Mouse (Mus musculus): Measurements from ENCODE around the gene Sbk1. TPM values are rescaled to one million over a fixed set of nuclear protein-coding genes. Genes with fewer than 3 reads are reported as not detected.
"Not testable (repeated sequence)": the region's sequence is repeated elsewhere in the genome, so short reads cannot be mapped to it uniquely, and the experiment has no call there.

Sbk1 gene
- polyA plus RNA-seq, 1 experiment, result 54.4 TPM

- DNase-seq (ENCODE audit: extremely low spot score in 1 of 2, low spot score in 1 of 2), result no peak
Measured at GRCm38 (mm10) chr7:126261823-126262222, 10.6 kb upstream of the Sbk1 start.

- DNase-seq (ENCODE audit: extremely low spot score in 1 of 2, low spot score in 1 of 2), result no peak
Measured at GRCm38 (mm10) chr7:126263964-126264363, 8.5 kb upstream of the Sbk1 start.

DNA sequence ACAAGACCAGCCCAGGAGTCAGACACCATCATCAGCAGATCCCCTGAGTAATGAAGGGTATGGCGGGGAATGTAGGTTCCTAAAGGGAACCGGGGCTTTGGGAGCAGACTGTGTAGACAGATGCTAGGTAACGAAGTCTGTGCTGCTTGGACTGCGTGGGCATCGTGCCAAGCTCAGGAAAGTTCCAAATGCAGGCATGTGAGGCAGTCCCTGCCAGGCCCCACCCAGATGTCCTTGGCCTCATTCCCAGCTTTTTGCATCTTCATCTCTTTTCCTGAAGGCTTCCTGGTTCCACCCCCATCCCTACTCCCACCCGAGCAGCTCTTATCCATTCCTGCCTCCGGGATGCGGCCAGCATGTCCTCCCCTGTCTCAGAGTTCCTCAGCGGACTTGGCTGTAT, 6.5 kb upstream of the Sbk1 start:
- DNase-seq (ENCODE audit: extremely low spot score in 1 of 2, low spot score in 1 of 2), result peak; percentile 87 to 95

DNA sequence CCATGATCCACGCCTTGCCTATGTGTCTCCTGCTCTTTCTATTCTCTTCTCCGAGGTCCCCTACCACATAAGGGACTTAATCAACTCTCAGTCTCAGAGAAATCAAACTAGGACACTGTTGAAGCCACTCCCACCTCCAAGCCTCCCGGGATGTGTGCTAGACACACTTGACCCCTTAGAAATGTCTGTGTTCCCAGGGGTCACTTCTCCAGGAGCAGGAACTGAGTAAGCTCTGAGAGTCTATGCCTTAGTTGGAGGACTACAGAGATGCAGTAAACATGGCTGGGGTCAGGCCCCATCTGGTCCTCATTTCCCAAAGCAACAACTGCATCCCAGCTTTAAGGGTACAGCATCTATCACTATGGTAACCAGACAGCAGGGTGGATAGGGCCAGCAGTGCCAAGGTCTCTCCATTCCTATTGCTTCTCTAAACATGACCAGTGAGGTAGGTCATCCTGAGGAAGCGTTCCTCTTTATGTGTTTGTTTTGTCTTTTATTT, 6.0 kb upstream of the Sbk1 start:
- DNase-seq (ENCODE audit: extremely low spot score in 1 of 2, low spot score in 1 of 2), result no peak

- DNase-seq (ENCODE audit: extremely low spot score in 1 of 2, low spot score in 1 of 2), result no peak
Measured at GRCm38 (mm10) chr7:126267606-126268005, 4.8 kb upstream of the Sbk1 start.

GRCm38 (mm10) chr7:126272770-126273311, 422 bp downstream of the Sbk1 start:
- DNase-seq (ENCODE audit: extremely low spot score in 1 of 2, low spot score in 1 of 2), result no peak

- no peak for DNase-seq (ENCODE audit: extremely low spot score in 1 of 2, low spot score in 1 of 2)
Measured at GRCm38 (mm10) chr7:126273351-126274042, 1.1 kb downstream of the Sbk1 start.

DNA sequence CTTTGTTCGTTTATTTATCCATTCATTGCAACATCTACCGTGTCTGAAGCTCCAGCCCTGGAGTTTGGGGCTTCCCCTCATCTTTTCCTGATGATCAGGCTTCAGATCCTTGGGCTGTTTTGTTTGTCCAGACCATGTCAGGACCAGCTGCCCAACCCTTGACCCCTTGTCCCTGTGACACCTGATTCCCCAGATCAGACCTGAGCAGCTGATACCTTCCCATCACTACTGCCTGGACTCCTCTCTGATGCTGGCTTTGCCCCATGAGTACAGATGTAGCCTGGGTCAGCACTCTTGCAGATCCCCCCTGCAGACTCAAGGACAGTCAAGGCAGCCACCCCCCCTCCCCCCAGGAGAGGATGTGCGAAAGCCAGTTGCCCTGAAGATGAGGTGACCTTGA, 1.7 kb downstream of the Sbk1 start:
- no peak for DNase-seq (ENCODE audit: extremely low spot score in 1 of 2, low spot score in 1 of 2)

DNA sequence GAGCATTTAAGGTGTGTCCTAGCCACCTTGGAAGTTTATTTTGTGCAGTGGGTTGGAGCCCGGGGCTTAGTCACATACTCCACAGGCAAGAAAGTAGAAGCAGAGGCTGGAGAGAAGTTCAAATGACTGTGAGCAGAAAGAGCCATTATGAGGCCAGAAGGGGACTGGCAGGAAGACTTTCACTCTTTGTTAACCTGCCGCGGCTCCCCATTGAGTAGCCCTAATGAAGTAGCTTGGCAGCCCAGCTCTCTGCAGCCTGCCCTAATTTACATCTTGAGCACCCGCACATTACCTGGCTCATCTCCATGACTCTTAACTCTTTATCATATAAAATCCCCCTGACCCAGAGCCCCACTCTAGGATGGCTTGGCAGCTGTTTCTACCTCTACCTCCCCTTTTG, 2.2 kb downstream of the Sbk1 start:
- DNase-seq (ENCODE audit: extremely low spot score in 1 of 2, low spot score in 1 of 2), result no peak

DNA sequence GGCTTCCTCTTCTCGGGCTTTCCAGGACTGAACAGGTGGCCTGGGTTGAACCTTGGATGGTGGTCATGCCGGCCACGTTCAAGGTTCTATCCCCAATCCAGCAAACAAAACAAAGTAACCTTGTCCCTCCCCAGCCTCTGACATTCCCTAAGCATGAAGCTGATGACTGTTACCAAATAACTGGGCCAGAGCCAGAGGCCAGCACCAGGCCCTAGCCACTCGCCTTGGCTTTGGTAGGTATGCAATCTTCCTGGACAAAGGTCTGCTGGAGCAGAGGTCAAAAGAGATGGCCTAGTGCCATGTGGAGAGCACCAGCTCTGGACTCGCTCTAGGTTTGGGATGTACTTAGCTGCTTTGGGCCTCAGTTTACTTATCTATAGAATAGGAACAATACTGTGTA, 3.3 kb downstream of the Sbk1 start:
- DNase-seq (ENCODE audit: extremely low spot score in 1 of 2, low spot score in 1 of 2), result no peak

GRCm38 (mm10) chr7:126276297-126276696, 3.9 kb downstream of the Sbk1 start:
- no peak for DNase-seq (ENCODE audit: extremely low spot score in 1 of 2, low spot score in 1 of 2)

DNA sequence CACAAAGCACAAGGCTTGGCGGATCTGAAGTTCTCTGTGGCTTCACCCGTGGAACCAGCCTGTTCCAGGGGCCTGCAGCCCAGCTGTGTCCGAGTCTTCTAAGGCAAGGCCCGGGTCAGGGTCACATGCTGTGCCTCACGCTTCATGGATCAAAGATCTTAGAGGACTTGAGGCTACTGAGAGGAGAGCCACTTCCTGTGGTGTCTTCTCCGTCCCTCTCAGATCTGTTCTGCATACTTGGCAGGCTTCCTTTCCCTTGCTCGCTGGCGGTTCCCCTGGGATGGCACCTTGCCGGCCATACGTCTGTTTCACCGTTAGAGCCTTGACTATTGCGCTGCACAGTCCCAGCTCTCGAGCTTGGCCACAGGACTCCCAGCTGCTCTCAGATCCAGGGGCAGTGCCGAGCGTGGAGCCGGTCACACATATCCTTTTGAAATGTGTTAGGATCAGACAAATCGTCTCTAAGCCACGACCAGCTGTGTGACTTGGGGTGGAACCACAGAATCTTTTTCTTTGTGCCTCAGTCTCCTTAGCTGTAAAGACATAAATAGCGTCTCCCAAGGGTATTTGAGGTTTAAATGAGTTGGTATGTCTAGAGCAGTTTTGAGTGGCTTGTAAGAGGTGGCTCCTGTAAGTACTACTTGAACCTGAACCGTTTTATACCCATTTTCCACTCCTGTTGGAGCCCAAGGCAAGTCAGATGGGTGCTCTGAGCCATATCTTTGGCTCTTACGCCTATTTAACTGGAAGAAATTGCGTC, 5.3 kb downstream of the Sbk1 start:
- no peak for DNase-seq (ENCODE audit: extremely low spot score in 1 of 2, low spot score in 1 of 2)

- DNase-seq (ENCODE audit: extremely low spot score in 1 of 2, low spot score in 1 of 2), result no peak
Measured at GRCm38 (mm10) chr7:126278799-126279198, 6.4 kb downstream of the Sbk1 start.

DNA sequence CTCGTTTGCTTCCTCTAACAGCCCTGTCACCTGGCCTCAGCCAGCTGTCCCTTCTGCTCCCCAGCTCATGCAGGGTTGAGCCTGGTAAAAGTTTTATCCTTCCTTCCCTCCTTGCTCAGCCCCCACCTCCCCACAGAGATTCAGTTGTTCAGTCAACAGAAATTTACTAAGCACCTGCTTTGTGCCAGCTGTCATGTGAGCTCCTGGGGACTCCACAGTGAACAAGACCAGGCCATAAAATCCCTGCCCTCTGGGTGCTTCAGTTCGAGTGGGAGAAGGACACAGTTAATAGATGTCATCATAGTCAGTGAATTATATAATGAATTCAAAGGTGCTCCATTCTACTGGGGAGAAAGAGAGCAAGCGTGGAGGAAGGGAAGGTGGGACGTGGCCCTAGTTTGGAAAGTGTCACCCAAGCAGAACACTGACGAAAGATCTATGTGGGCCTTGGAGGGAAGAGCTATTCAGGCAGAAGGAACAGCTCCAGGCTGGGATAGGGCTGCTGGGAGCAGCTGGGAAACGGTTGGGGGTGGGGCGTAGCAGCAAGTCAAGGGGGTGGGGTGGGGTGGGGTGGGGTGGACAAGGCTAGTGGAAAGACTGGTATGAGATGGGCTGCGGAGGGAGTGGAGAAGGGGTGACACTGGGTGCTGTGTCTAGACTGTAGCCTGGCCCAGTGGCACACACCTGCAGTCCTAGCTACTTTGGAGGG, 7.5 kb downstream of the Sbk1 start:
- DNase-seq (ENCODE audit: extremely low spot score in 1 of 2, low spot score in 1 of 2), result no peak

DNA sequence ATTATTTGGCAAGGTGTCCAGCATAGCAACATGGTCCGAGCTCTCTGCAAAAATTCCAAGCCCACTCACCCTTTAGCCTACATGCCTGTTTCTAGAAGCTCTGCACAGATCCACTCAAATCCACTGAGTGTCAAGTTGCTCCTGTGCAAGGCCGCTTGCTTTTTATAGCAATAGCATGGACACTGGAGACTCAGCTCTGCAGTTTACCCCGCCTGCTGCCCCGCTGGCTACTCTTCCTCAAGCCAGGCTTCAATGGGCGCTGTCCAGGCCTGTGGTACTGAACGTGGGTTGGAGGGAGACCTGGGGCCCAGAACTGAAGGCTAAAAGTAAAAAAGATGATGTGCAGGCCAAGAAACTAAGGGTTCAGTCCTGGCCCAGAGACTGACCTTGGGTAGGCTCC, 8.3 kb downstream of the Sbk1 start:
- no peak for DNase-seq (ENCODE audit: extremely low spot score in 1 of 2, low spot score in 1 of 2)

DNA sequence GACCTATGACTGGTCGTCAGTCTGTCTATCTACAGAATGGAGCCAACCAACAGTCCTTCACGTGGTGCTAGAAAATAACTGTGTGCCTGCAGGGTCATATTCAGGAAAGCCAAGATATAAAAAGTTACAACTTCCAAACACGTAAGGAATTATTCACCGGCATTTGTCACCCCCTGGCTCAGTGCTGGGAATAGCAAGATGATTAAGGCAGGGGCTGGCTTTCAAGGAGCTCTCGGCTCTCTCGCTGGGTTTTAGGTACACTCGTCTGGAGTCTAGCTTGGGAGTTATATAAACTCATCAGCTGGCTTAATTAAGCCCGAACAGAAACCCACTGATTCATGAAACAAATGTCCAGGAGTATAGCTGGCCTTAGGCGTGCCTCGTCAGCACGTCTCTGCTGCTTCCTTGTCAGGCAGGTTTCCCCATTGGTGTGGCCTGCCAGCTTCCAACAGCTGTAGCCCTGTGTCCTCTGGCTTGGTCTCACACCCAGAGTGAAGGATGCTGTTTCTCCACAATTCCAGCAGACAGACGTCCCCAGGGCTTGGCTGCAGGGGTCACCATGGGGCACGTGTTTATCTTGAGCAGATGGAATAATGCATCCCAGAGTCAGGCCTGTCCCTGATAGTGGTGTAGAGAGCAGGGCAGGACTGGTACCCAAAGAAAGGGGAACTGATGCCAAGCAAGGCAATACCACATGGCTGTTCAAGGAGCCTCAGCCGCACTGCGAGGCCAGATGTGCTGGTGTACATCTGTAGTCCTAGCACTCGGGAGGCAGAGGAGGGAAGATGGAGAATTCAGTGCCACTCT, 9.7 kb downstream of the Sbk1 start:
- no peak for DNase-seq (ENCODE audit: extremely low spot score in 1 of 2, low spot score in 1 of 2)

- DNase-seq (ENCODE audit: extremely low spot score in 1 of 2, low spot score in 1 of 2), result not testable (repeated sequence)
Measured at GRCm38 (mm10) chr7:126282683-126282990, 10.2 kb downstream of the Sbk1 start.

- DNase-seq (ENCODE audit: extremely low spot score in 1 of 2, low spot score in 1 of 2), result no peak
Measured at GRCm38 (mm10) chr7:126284021-126284420, 11.6 kb downstream of the Sbk1 start.

GRCm38 (mm10) chr7:126284441-126284840, 12.0 kb downstream of the Sbk1 start:
- DNase-seq (ENCODE audit: extremely low spot score in 1 of 2, low spot score in 1 of 2), result no peak

DNA sequence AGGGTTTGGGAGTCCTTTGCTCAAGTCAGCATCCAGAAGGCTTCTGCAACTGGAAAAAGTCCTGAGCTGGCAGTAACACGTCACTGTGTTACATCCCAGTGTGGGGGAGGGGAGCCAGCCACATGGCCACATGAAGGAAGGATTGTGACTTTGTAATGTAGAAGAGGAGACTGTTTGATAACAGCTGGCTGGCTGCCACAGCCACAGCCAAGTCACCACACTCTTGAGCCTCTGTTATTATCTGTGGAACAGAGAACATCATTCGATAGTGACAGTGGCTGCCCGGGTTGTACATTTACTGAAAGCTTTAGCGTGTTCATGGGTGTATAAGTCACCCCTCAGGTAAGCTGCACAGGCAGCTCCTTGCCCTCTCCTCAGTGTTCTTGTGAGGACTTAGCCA, 12.4 kb downstream of the Sbk1 start:
- DNase-seq (ENCODE audit: extremely low spot score in 1 of 2, low spot score in 1 of 2), result peak; percentile 66 to 74

All from frontal cortex, adult 2 months (tissue).